Mouse (Mus musculus): Measurements from ENCODE around the gene Ugt1a8. TPM values are rescaled to one million over a fixed set of nuclear protein-coding genes. Genes with fewer than 3 reads are reported as not detected.

Gene Ugt1a8
- polyA plus RNA-seq, 1 experiment from 2014 or later: not detected

DNA sequence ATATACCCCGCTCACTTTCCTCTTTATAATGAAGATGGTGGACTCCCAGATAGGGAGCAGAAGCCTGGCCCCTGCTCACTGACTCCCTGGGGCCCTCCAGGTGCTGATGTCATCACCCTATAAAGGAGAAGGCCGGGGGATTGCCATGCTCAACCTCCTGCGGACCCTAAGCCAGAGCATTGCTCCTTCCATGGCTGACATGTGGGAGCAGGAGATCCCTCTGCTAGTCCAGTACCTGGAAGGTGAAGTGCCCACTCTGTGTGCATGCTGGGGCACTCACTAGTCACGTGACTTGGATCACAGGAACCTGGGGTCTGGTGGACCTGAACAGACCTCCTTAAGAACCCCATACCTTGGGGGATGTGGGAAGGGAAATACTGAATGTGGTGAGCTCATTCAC lies 153.0 kb downstream of the Ugt1a8 start:
- Histone ChIP-seq H3K4me2 (no peak overlapping the region), H3K27me3 (ENCODE audit: insufficient read depth, low read length) (no peaks in the 10 kb centered on the region), H3K9ac (no peak overlapping the region), H3K27ac (ENCODE audit: low read depth) (no peak overlapping the region), H3K4me1 (ENCODE audit: insufficient read depth) (no peaks in the 10 kb centered on the region), H3K36me3 (ENCODE audit: insufficient read depth) (no peaks in the 10 kb centered on the region), H3K9me3 (ENCODE audit: low read depth, low read length) (peaks cover 87% of the 10 kb centered on the region), H3K4me3 (ENCODE audit: low read depth, low read length) (no peak overlapping the region)
- DNase-seq (no peak), ATAC-seq (ENCODE audit: insufficient read depth) (peak; percentile 6; the same call in 1 of the 2 replicates)
- WGBS: 66% methylated on average over 4 of the region's 4 CpGs
- no peak for TF ChIP-seq CTCF (IDR thresholded peaks at IDR 0.05; ENCODE audit: low read depth)

DNA sequence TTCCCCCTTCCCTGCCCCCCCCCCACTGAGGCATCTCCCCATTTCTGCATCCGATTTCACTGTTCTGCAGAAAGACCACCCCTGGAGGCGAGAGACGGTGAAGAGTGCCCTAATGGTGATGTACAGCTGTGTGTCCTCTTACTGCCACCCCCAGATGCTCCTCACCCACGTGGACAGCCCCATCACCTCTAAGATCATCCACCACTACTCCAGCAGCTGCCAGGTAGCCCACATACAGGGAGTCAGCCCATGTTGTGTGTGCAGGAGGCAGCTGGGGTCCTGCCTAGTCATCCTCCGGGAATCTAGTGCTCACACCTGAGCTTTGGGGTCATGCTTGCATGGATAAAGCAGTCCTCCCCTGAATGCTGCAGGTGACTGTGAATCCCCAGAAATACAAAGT lies 156.2 kb downstream of the Ugt1a8 start:
- Histone ChIP-seq H3K4me2 (no peak overlapping the region), H3K27me3 (ENCODE audit: insufficient read depth, low read length) (no peaks in the 10 kb centered on the region), H3K4me3 (ENCODE audit: low read depth, low read length) (no peak overlapping the region), H3K4me1 (ENCODE audit: insufficient read depth) (no peaks in the 10 kb centered on the region), H3K9ac (no peak overlapping the region), H3K36me3 (ENCODE audit: insufficient read depth) (no peaks in the 10 kb centered on the region), H3K27ac (ENCODE audit: low read depth) (no peak overlapping the region), H3K9me3 (ENCODE audit: low read depth, low read length) (peaks cover 94% of the 10 kb centered on the region)
- TF ChIP-seq CTCF (IDR thresholded peaks at IDR 0.05; ENCODE audit: low read depth): no peak
- no peak for ATAC-seq (ENCODE audit: insufficient read depth)
- 57% methylated on average over 5 of the region's 5 CpGs for WGBS
- no peak for DNase-seq

DNA sequence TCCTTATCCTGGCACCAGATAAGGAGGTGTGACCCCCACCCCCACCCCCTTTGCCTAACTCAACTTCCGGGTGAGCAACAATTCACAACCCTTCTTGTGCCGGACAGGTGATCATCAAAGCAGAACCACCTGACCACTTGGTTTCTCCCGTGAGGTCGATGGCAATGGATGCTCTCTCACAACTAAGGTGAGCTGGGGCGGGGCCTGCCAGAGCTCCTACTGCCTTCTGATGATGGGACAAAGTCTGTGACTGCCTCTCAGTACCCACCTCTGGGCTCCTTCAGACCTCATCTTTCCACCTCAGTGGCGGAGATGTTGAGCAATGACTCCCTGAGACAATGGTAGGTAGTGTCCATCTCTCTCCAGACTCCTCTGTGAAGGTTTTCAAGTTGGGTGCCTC lies 158.3 kb downstream of the Ugt1a8 start:
- Histone ChIP-seq H3K4me3 (ENCODE audit: low read depth, low read length) (no peak overlapping the region), H3K4me2 (no peak overlapping the region), H3K4me1 (ENCODE audit: insufficient read depth) (no peaks in the 10 kb centered on the region), H3K27me3 (ENCODE audit: insufficient read depth, low read length) (no peaks in the 10 kb centered on the region), H3K9ac (no peak overlapping the region), H3K36me3 (ENCODE audit: insufficient read depth) (no peaks in the 10 kb centered on the region), H3K9me3 (ENCODE audit: low read depth, low read length) (peaks cover 94% of the 10 kb centered on the region), H3K27ac (ENCODE audit: low read depth) (no peak overlapping the region)
- no peak for TF ChIP-seq CTCF (IDR thresholded peaks at IDR 0.05; ENCODE audit: low read depth)
- ATAC-seq (ENCODE audit: insufficient read depth) (no peak), DNase-seq (no peak)
- WGBS: 76% methylated on average over 6 of the region's 6 CpGs

DNA sequence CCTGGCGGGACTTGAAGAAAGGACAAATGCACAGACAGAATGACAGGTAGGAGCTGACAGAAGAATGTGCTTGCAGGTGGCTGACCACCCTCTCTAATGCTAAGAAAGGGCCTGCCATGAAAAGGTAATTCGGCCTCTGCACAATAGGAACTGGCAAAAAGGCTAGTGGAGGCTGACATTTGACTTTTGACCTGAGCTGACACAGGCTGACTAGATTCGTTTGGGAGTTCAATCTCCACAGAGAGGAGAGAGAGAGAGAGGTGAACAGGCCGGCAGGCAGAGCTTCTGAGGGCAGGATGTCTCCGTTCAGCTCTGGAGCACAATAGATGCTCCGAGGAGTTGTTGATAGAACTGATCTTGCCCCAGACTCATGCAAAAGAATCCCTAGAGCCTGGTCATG lies 158.8 kb downstream of the Ugt1a8 start:
- Histone ChIP-seq H3K4me3 (ENCODE audit: low read depth, low read length) (no peak overlapping the region), H3K4me1 (ENCODE audit: insufficient read depth) (no peaks in the 10 kb centered on the region), H3K4me2 (no peak overlapping the region), H3K27ac (ENCODE audit: low read depth) (no peak overlapping the region), H3K27me3 (ENCODE audit: insufficient read depth, low read length) (no peaks in the 10 kb centered on the region), H3K9ac (no peak overlapping the region), H3K36me3 (ENCODE audit: insufficient read depth) (no peaks in the 10 kb centered on the region), H3K9me3 (ENCODE audit: low read depth, low read length) (peaks cover 94% of the 10 kb centered on the region)
- ATAC-seq (ENCODE audit: insufficient read depth): no peak
- DNase-seq: no peak
- no peak for TF ChIP-seq CTCF (IDR thresholded peaks at IDR 0.05; ENCODE audit: low read depth)
- WGBS: 45% methylated on average over 6 of the region's 6 CpGs

DNA sequence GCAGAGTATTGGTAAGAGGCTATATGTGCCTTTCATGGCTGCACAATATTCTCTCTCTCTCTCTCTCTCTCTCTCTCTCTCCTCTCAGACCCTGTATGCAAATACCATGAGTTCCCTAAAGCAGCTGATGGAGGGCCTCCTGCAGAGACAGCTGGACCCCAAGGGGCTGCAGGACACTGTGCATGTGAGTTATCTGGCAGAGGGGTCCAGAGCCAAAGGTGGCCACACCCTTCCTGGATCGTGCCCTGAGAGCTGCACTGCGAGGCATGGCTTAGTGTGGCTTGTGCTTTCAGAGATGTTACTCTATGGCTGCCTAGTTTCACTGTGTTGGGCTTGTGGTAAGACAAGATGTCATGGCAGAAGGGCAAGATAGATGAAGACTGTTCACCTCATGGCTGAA lies 160.0 kb downstream of the Ugt1a8 start:
- WGBS: 42% methylated on average over 2 of the region's 2 CpGs
- no peak overlapping the region for H3K4me3 ChIP-seq (ENCODE audit: low read depth, low read length)

DNA sequence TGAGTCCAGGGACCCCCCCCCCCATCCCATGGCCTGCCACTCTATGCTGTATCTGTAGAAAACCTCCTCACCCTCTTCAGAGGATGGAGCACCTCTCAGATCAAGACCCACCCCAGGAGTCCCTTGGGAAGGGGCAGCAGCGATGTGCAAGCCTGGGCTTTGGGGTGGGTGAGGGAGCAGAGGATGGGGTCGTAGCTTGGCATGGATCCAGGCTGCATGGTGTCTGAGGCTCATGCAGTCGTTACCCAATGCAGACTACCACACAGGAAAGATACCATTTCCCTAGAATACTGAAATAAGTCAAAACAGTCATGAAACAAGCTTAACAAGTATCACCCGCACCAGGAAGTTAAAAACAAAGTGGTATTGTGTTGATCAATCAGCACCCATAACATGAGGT lies 161.0 kb downstream of the Ugt1a8 start:
- 64% methylated on average over 4 of the region's 4 CpGs for WGBS
- DNase-seq: no peak
- H3K27me3 ChIP-seq (ENCODE audit: insufficient read depth, low read length): no peaks in the 10 kb centered on the region
- H3K36me3 ChIP-seq (ENCODE audit: insufficient read depth): no peaks in the 10 kb centered on the region
- H3K4me2 ChIP-seq: no peak overlapping the region
- H3K9me3 ChIP-seq (ENCODE audit: low read depth, low read length): peaks cover 82% of the 10 kb centered on the region
- no peak overlapping the region for H3K9ac ChIP-seq
- ATAC-seq (ENCODE audit: insufficient read depth): no peak
- no peak for TF ChIP-seq CTCF (IDR thresholded peaks at IDR 0.05; ENCODE audit: low read depth)
- no peak overlapping the region for H3K27ac ChIP-seq (ENCODE audit: low read depth)
- H3K4me3 ChIP-seq (ENCODE audit: low read depth, low read length): no peak overlapping the region
- H3K4me1 ChIP-seq (ENCODE audit: insufficient read depth): no peaks in the 10 kb centered on the region

More for the DNA sequence above, 160.0 kb downstream of the Ugt1a8 start:
- ATAC-seq (ENCODE audit: insufficient read depth) (no peak), DNase-seq (no peak)
- TF ChIP-seq CTCF (IDR thresholded peaks at IDR 0.05; ENCODE audit: low read depth): no peak
- Histone ChIP-seq H3K27ac (ENCODE audit: low read depth) (no peak overlapping the region), H3K9ac (no peak overlapping the region), H3K4me2 (no peak overlapping the region), H3K4me1 (ENCODE audit: insufficient read depth) (no peaks in the 10 kb centered on the region), H3K9me3 (ENCODE audit: low read depth, low read length) (peaks cover 89% of the 10 kb centered on the region), H3K27me3 (ENCODE audit: insufficient read depth, low read length) (no peaks in the 10 kb centered on the region), H3K36me3 (ENCODE audit: insufficient read depth) (no peaks in the 10 kb centered on the region)

DNA sequence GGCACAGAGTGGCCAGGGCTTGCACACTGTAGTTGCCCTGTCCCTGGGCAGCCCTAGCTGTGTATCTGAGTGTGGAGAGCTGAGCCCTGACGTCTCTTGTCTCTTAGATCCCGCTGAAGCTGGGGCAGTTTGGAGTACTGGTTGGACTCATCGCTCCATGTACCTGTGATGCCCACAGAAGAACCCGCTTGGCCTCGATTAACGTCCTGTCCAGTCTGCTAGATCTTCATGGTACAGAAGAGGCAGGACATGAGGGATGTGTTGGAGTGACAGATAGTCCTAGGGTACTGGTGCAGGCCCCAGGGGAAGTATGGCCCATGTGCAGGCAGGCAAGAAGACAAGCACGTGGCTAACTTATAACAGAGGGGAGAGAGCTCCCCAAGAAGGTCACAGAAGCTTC lies 162.0 kb downstream of the Ugt1a8 start:
- no peak overlapping the region for H3K27ac ChIP-seq (ENCODE audit: low read depth)
- H3K9me3 ChIP-seq (ENCODE audit: low read depth, low read length): peaks cover 76% of the 10 kb centered on the region
- no peaks in the 10 kb centered on the region for H3K27me3 ChIP-seq (ENCODE audit: insufficient read depth, low read length)
- no peak for TF ChIP-seq CTCF (IDR thresholded peaks at IDR 0.05; ENCODE audit: low read depth)
- no peak overlapping the region for H3K4me3 ChIP-seq (ENCODE audit: low read depth, low read length)
- H3K36me3 ChIP-seq (ENCODE audit: insufficient read depth): no peaks in the 10 kb centered on the region
- no peaks in the 10 kb centered on the region for H3K4me1 ChIP-seq (ENCODE audit: insufficient read depth)
- no peak for ATAC-seq (ENCODE audit: insufficient read depth)
- no peak overlapping the region for H3K4me2 ChIP-seq
- no peak overlapping the region for H3K9ac ChIP-seq
- DNase-seq: no peak
- WGBS: 73% methylated on average over 7 of the region's 7 CpGs

DNA sequence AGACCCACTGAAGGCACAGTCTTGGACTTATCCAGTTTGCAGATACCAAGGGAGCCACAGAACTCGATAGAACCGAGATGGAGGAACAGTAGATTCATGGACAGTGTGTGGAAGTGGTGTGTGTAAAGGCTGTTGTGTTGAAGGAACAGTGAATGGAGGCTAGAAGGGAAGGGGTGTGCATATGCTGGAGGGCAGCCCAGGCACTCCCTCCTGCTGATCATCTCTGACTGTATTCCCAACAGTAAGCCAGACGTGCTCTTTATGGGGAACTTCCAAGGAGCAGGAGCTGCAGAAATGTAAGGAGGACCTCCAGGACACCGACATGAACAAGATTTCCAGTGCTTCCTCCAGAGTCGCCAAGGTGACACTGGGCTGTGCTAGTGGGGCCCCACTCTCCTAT lies 162.4 kb downstream of the Ugt1a8 start:
- Histone ChIP-seq H3K9ac (no peak overlapping the region), H3K4me3 (ENCODE audit: low read depth, low read length) (no peak overlapping the region), H3K4me1 (ENCODE audit: insufficient read depth) (no peaks in the 10 kb centered on the region), H3K9me3 (ENCODE audit: low read depth, low read length) (peaks cover 76% of the 10 kb centered on the region), H3K27me3 (ENCODE audit: insufficient read depth, low read length) (no peaks in the 10 kb centered on the region), H3K36me3 (ENCODE audit: insufficient read depth) (no peaks in the 10 kb centered on the region), H3K4me2 (no peak overlapping the region), H3K27ac (ENCODE audit: low read depth) (no peak overlapping the region)
- WGBS: 76% methylated on average over 5 of the region's 5 CpGs
- ATAC-seq (ENCODE audit: insufficient read depth) (no peak), DNase-seq (no peak)
- TF ChIP-seq CTCF (IDR thresholded peaks at IDR 0.05; ENCODE audit: low read depth): no peak
